Mouse (Mus musculus) cerebellum, adult 11 months (tissue): Measurements from ENCODE around the gene Gm340.

Source experiments
- DNase-seq: peaks from one replicate; pipeline ENCODE4 v3.0.0; 2022

The Gm340 gene

GRCm38 (mm10) chr19:41581706-41582420, at the start of gene Gm340:
Gene Gm340, plus strand, starts transcription at chr19:41582370.
- DNase-seq = no peak

GRCm38 (mm10) chr19:41534021-41534420, 48.1 kb upstream of the Gm340 start:
- DNase-seq = no peak

GRCm38 (mm10) chr19:41556981-41557380, 25.2 kb upstream of the Gm340 start:
- DNase-seq = no peak

GRCm38 (mm10) chr19:41557491-41557890, 24.7 kb upstream of the Gm340 start:
- DNase-seq = no peak

GRCm38 (mm10) chr19:41558891-41559486, 23.2 kb upstream of the Gm340 start:
- DNase-seq = no peak

- no peak for DNase-seq
Measured at GRCm38 (mm10) chr19:41560856-41561255, 21.3 kb upstream of the Gm340 start.

GRCm38 (mm10) chr19:41568791-41569190, 13.4 kb upstream of the Gm340 start:
- no peak for DNase-seq

- DNase-seq = no peak
Measured at GRCm38 (mm10) chr19:41573700-41574099, 8.5 kb upstream of the Gm340 start.

GRCm38 (mm10) chr19:41577576-41577975, 4.6 kb upstream of the Gm340 start:
- DNase-seq = no peak

- no peak for DNase-seq
Measured at GRCm38 (mm10) chr19:41579311-41579920, 2.8 kb upstream of the Gm340 start.

GRCm38 (mm10) chr19:41582918-41583514, 846 bp downstream of the Gm340 start:
- no peak for DNase-seq

- no peak for DNase-seq
Measured at GRCm38 (mm10) chr19:41586752-41587151, 4.6 kb downstream of the Gm340 start.

GRCm38 (mm10) chr19:41587431-41588222, 5.5 kb downstream of the Gm340 start:
- DNase-seq = no peak

GRCm38 (mm10) chr19:41589026-41589425, 6.9 kb downstream of the Gm340 start:
- no peak for DNase-seq

- no peak for DNase-seq
Measured at GRCm38 (mm10) chr19:41589681-41590080, 7.5 kb downstream of the Gm340 start.

- DNase-seq = no peak
Measured at GRCm38 (mm10) chr19:41591808-41592207, 9.6 kb downstream of the Gm340 start.

GRCm38 (mm10) chr19:41597170-41597894, 15.2 kb downstream of the Gm340 start:
- DNase-seq = no peak

- no peak for DNase-seq
Measured at GRCm38 (mm10) chr19:41600647-41601046, 18.5 kb downstream of the Gm340 start.

GRCm38 (mm10) chr19:41606208-41606987, 24.2 kb downstream of the Gm340 start:
- DNase-seq = no peak

- no peak for DNase-seq
Measured at GRCm38 (mm10) chr19:41611683-41612082, 29.5 kb downstream of the Gm340 start.

GRCm38 (mm10) chr19:41613325-41614087, 31.3 kb downstream of the Gm340 start:
- no peak for DNase-seq
